In genomic region chr5:123969216-123969615, GRCm38 (mm10) we compare ENCODE assay signal across 12 mouse cellular contexts. TPM values are rescaled to one million over a fixed set of nuclear protein-coding genes. Genes with fewer than 3 reads are reported as not detected.
"Had no signal": no experiment of that assay in that cellular context is flagged by ENCODE, and none has a peak within 500 bp of the region (broad histone marks: within the 10 kb centered on the region; RNA-seq: fewer than 3 reads in every experiment).

No protein-coding gene starts in this region.

- H3K27me3 ChIP-seq: midbrain, embryonic 13.5 days had no signal

- H3K27ac ChIP-seq: limb, embryonic 12.5 days; liver, embryonic 13.5 days; lung, embryonic 15.5 days; midbrain, embryonic 13.5 days; neural tube, embryonic 12.5 days had no signal

- H3K36me3 ChIP-seq: limb, embryonic 12.5 days; liver, embryonic 13.5 days; lung, embryonic 15.5 days; midbrain, embryonic 13.5 days; neural tube, embryonic 12.5 days had no signal

- ATAC-seq: hindbrain, embryonic 16.5 days; inflammation-experienced regulatory T-cells, adult 6 months; liver, postnatal 0 days; midbrain, embryonic 13.5 days had no signal

- H3K4me2 ChIP-seq: limb, embryonic 12.5 days; liver, embryonic 13.5 days; lung, embryonic 15.5 days; midbrain, embryonic 13.5 days; neural tube, embryonic 12.5 days had no signal

- H3K9ac ChIP-seq: limb, embryonic 12.5 days; liver, embryonic 13.5 days; liver, postnatal 0 days; lung, embryonic 15.5 days; midbrain, embryonic 13.5 days; neural tube, embryonic 12.5 days had no signal

- DNase-seq: layer of hippocampus, adult 9-11 months; liver; liver, embryonic 13.5 days; liver, postnatal 0 days; thymus, postnatal 4 days had no signal

- H3K4me3 ChIP-seq: limb, embryonic 12.5 days; liver, embryonic 13.5 days; lung, embryonic 15.5 days; midbrain, embryonic 13.5 days; myocyte; neural tube, embryonic 12.5 days had no signal

- H3K9me3 ChIP-seq: limb, embryonic 12.5 days; liver, embryonic 13.5 days; lung, embryonic 15.5 days; midbrain, embryonic 13.5 days; neural tube, embryonic 12.5 days had no signal

RNA-seq across cellular contexts. Expression of gene Gm43518, which starts 42.0 kb away (rescaled TPM):
- polyA plus RNA-seq: myocyte had no signal
